Mouse (Mus musculus) limb, embryonic 10.5 days (tissue): ENCODE measurements around the gene Mettl27. TPM values are rescaled to one million over a fixed set of nuclear protein-coding genes. Genes with fewer than 3 reads are reported as not detected.

ENCODE experiments used
- DNase-seq: peaks from one replicate; pipeline ENCODE4 v3.0.0-alpha.2; 2017; ENCODE audit warnings: low spot score
- H3K27ac ChIP-seq: fragments of 300-500 bp; sonication (generic); 2 replicates; pipeline ENCODE4 v1.5.1; 2016; ENCODE audit warnings: mild to moderate bottlenecking
- H3K27me3 ChIP-seq: fragments of 300-500 bp; sonication (generic); 2 replicates; pipeline ENCODE4 v1.6.1; 2016; ENCODE audit warnings: low read depth, mild to moderate bottlenecking; ENCODE audit not compliant: poor library complexity, severe bottlenecking
- H3K36me3 ChIP-seq: fragments of 300-500 bp; sonication (generic); 2 replicates; pipeline ENCODE4 v1.6.1; 2016; ENCODE audit warnings: mild to moderate bottlenecking, moderate library complexity
- H3K4me1 ChIP-seq: fragments of 300-500 bp; sonication (generic); 2 replicates; pipeline ENCODE4 v1.6.1; 2016
- H3K4me3 ChIP-seq: fragments of 300-500 bp; sonication (generic); 2 replicates; pipeline ENCODE4 v1.5.1; 2016; ENCODE audit warnings: mild to moderate bottlenecking, moderate library complexity
- H3K9me3 ChIP-seq: fragments of 300-500 bp; sonication (generic); replicated peaks from 2 replicates; pipeline ENCODE4 v1.6.1; 2016; ENCODE audit warnings: mild to moderate bottlenecking
- whole genome bisulfite sequencing: fragments of 180-500 bp; shearing (Covaris S2); methylation state at CpG from one replicate; pipeline ENCODE4 v1.1.7; 2016; 5-methylcytosine and 5-hydroxymethylcytosine counted together
- polyA plus RNA-seq: library from polyadenylated mRNA; unstranded; fragments of >200 nt; fragmentation: Nextera tagmentation; extraction: Ambion mirVana; gene quantifications from 2 replicates; pipeline ENCODE4 v1.2.1, GENCODE M21; 2016

The Mettl27 gene
- 11.0 and 16.5 TPM in 2 replicates for polyA plus RNA-seq

DNA sequence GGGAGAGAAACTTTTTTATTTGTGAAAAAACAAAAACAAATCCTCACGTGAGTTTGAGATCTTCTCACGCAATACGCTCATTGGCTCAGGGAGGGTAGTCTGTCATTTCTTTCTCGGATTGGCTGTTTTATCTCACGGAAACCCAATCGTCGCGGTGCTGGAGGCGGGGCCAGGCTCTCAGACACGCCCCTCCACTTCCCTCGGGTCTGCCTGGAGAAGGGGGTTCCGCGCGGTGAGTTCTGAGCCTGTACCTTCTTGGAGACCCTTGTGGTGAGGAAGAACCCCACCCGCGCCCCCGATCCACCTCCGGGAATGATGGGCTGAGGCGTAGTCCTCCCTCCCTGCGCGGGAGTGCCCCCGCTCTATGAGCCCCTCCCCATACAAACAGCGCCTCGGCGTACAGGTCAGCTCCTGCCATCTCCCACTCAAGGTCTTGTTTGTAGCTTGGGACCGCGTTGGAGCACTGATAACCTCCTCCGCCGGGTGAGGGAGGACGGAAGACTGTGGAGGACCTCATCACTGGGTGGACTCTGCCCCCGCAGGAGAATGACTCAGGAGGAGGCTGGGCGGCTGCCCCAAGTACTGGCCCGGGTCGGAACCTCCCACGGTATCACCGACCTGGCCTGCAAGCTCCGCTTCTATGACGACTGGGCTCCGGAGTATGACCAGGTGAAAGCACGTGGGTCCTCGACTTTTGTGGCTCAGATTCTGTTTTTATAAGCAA lies at the start of gene Mettl27:
TSS of gene Mettl27 (plus strand) at position 190 of the 724 bp plus-strand sequence.
- DNase-seq = peak; percentile 91
- H3K27ac ChIP-seq = peak within 1 kb of the TSS; percentile 89
- peaks cover 7% of the 10 kb centered on the region for H3K4me1 ChIP-seq
- H3K4me3 ChIP-seq = peak within 1 kb of the TSS; percentile 80
- no peaks in the 10 kb centered on the region for H3K27me3 ChIP-seq
- peaks cover 17% of the 10 kb centered on the region for H3K36me3 ChIP-seq
- WGBS = 1% methylated on average over 41 of the region's 41 CpGs
- H3K9me3 ChIP-seq = no peaks in the 10 kb centered on the region

DNA sequence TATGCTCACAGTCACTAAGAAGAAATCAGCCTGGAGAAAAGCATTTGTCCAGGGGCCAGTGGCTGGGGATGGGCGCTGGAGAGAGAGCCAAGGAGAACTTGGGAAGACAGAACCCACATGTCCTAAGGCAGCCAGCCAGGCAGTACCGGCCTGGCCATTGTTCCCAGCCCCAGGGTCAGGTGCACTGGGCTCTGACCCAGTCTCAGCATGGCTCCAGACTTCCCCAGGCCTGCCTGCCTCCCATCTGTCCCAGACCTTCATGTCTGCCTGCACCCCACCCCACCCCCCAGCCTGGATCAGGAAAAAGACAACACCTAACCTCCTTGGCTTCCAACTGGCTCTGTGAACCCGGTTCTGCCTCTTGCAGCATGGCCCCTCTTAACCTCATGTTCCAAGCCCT lies 49.1 kb upstream of the Mettl27 start:
- 70% methylated on average over 3 of the region's 3 CpGs for WGBS
- Histone ChIP-seq H3K27me3 (no peaks in the 10 kb centered on the region), H3K27ac (no peak overlapping the region), H3K36me3 (no peaks in the 10 kb centered on the region), H3K4me3 (no peak overlapping the region), H3K9me3 (no peaks in the 10 kb centered on the region), H3K4me1 (peaks cover 15% of the 10 kb centered on the region)
- DNase-seq = no peak

- WGBS = 68% methylated on average over 18 of the region's 18 CpGs
- Histone ChIP-seq H3K4me3 (no peak overlapping the region), H3K9me3 (no peaks in the 10 kb centered on the region), H3K36me3 (no peaks in the 10 kb centered on the region), H3K27ac (peak overlapping the region; percentile 62), H3K27me3 (no peaks in the 10 kb centered on the region), H3K4me1 (peaks cover 30% of the 10 kb centered on the region)
- DNase-seq = peak; percentile 32
Measured at GRCm38 (mm10) chr5:134887447-134888335, 44.5 kb upstream of the Mettl27 start.

DNA sequence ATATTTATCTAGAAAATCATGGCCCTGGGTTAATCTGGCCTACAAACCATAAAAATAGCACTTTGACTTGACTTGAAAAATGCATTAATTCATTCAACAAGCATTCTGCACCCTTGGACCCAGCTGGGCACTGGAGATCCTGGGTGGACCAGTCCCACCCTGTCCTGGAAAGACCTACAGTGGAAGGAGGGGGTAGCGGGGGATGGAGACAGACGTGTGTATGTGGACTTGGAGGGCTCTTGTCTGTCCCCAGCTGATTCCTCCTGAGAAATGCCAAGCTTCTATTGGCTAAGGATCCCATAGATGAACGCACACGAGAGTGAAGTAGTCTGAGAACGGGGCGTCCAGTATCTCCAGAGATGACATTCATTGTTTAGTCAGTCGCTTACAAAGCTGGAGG lies 43.7 kb upstream of the Mettl27 start:
- H3K9me3 ChIP-seq = no peaks in the 10 kb centered on the region
- no peak overlapping the region for H3K4me3 ChIP-seq
- 87% methylated on average over 7 of the region's 7 CpGs for WGBS
- DNase-seq = no peak
- H3K4me1 ChIP-seq = peaks cover 22% of the 10 kb centered on the region
- H3K27me3 ChIP-seq = no peaks in the 10 kb centered on the region
- no peak overlapping the region for H3K27ac ChIP-seq
- H3K36me3 ChIP-seq = no peaks in the 10 kb centered on the region

GRCm38 (mm10) chr5:134890601-134891054 lies 41.5 kb upstream of the Mettl27 start:
- Histone ChIP-seq H3K27me3 (no peaks in the 10 kb centered on the region), H3K27ac (0 out of 2 replicates have a peak overlapping the region, but pooled peaks have one; percentile 63), H3K36me3 (no peaks in the 10 kb centered on the region), H3K9me3 (no peaks in the 10 kb centered on the region), H3K4me1 (peaks cover 31% of the 10 kb centered on the region), H3K4me3 (no peak overlapping the region)
- 64% methylated on average over 6 of the region's 6 CpGs for WGBS
- peak; percentile 33 for DNase-seq

DNA sequence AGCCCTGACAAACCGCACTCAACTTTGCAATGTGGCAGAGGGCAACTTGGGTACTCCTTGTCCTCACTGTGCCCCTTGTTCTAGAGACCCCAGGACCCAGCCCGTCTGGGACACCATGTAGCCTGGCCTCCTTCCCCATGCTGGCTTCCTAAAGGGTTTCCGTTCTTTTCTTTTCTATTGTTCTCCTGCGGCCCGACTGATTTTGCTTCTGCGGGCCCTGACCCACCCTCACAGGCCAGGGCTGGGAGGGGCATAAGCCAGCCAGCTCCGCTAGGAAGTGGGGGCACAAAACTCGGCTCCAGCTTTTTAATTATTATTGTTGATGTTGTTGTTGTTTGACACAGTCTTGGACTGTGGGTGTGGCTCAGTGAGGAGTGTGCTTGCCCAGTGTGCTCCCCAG lies 40.6 kb upstream of the Mettl27 start:
- no peaks in the 10 kb centered on the region for H3K36me3 ChIP-seq
- H3K4me3 ChIP-seq = no peak overlapping the region
- H3K4me1 ChIP-seq = peaks cover 40% of the 10 kb centered on the region
- peak overlapping the region; percentile 63 for H3K27ac ChIP-seq
- no peak for DNase-seq
- H3K27me3 ChIP-seq = no peaks in the 10 kb centered on the region
- H3K9me3 ChIP-seq = no peaks in the 10 kb centered on the region
- 86% methylated on average over 8 of the region's 8 CpGs for WGBS

DNA sequence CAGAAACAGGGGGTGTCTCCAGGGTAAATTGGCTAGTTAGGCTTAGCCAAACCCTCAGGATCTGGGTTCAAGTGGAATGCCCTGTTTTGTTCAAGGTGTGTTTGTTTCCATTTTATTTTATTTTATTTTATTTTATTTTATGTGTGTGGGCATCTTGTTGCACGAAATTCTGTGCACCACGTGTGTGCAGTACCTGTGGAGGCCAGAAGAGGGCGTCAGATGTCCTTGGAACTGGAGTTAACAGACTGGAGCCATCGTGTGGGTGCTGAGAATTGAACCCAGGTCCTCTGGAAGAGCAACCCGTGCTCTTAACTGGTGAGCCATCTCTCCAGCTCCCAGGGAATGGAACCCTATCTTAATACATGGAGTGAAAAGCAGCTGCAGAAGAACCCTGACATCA lies 39.5 kb upstream of the Mettl27 start:
- no peak for DNase-seq
- H3K36me3 ChIP-seq = no peaks in the 10 kb centered on the region
- no peak overlapping the region for H3K27ac ChIP-seq
- H3K9me3 ChIP-seq = no peaks in the 10 kb centered on the region
- peaks cover 50% of the 10 kb centered on the region for H3K4me1 ChIP-seq
- H3K4me3 ChIP-seq = no peak overlapping the region
- WGBS = 84% methylated on average over 5 of the region's 5 CpGs
- H3K27me3 ChIP-seq = no peaks in the 10 kb centered on the region

- 23% methylated on average over 8 of the region's 8 CpGs for WGBS
- Histone ChIP-seq H3K4me1 (peaks cover 55% of the 10 kb centered on the region), H3K36me3 (no peaks in the 10 kb centered on the region), H3K27me3 (no peaks in the 10 kb centered on the region), H3K27ac (peak overlapping the region; percentile 75), H3K4me3 (no peak overlapping the region), H3K9me3 (no peaks in the 10 kb centered on the region)
- DNase-seq = peak; percentile 86
Measured at GRCm38 (mm10) chr5:134895291-134895690, 36.9 kb upstream of the Mettl27 start.

GRCm38 (mm10) chr5:134896965-134897364 lies 35.2 kb upstream of the Mettl27 start:
- 83% methylated on average over 8 of the region's 8 CpGs for WGBS
- H3K27ac ChIP-seq = peak overlapping the region; percentile 15

GRCm38 (mm10) chr5:134897596-134897995 lies 34.6 kb upstream of the Mettl27 start:
- no peak overlapping the region for H3K4me3 ChIP-seq
- H3K27me3 ChIP-seq = no peaks in the 10 kb centered on the region
- H3K4me1 ChIP-seq = peaks cover 55% of the 10 kb centered on the region
- H3K36me3 ChIP-seq = no peaks in the 10 kb centered on the region
- peak overlapping the region; percentile 15 for H3K27ac ChIP-seq
- WGBS = 79% methylated on average over 17 of the region's 17 CpGs
- H3K9me3 ChIP-seq = no peaks in the 10 kb centered on the region
- no peak for DNase-seq

More at GRCm38 (mm10) chr5:134896965-134897364, 35.2 kb upstream of the Mettl27 start:
- no peaks in the 10 kb centered on the region for H3K27me3 ChIP-seq
- no peaks in the 10 kb centered on the region for H3K36me3 ChIP-seq
- no peaks in the 10 kb centered on the region for H3K9me3 ChIP-seq
- H3K4me1 ChIP-seq = peaks cover 55% of the 10 kb centered on the region
- no peak for DNase-seq
- H3K4me3 ChIP-seq = no peak overlapping the region

GRCm38 (mm10) chr5:134901012-134901643 lies 31.0 kb upstream of the Mettl27 start:
- H3K4me1 ChIP-seq = peaks cover 40% of the 10 kb centered on the region
- H3K4me3 ChIP-seq = no peak overlapping the region
- H3K36me3 ChIP-seq = no peaks in the 10 kb centered on the region
- no peaks in the 10 kb centered on the region for H3K9me3 ChIP-seq
- H3K27ac ChIP-seq = peak overlapping the region; percentile 19; the same call in 1 of the 2 replicates
- 47% methylated on average over 12 of the region's 12 CpGs for WGBS
- peak; percentile 56 for DNase-seq
- H3K27me3 ChIP-seq = no peaks in the 10 kb centered on the region

DNA sequence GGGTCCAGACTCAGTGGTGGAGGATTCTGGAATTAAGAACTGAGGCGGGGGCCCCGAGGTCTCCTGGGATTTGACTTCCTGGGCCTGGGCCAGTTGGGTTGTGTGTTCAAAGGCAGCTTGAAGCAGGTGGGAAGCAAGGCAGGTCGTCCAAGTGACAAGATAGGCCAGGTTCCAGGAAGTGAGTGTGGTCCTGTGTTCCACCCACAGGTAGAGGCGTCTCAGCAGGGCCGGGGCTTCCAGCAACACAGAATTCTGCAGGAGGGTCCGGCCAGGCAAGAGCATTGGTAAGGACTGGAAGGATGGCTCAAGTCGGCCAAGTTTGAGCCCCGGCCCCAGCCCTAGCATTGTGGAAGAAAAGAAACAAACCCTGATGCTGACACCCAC lies 30.5 kb upstream of the Mettl27 start:
- WGBS = 76% methylated on average over 8 of the region's 8 CpGs
- Histone ChIP-seq H3K36me3 (no peaks in the 10 kb centered on the region), H3K4me1 (peaks cover 35% of the 10 kb centered on the region), H3K4me3 (no peak overlapping the region), H3K27me3 (no peaks in the 10 kb centered on the region), H3K27ac (peak overlapping the region; percentile 19; the same call in 1 of the 2 replicates), H3K9me3 (no peaks in the 10 kb centered on the region)
- DNase-seq = no peak
